Mouse (Mus musculus) heart, embryonic 15.5 days (tissue): ENCODE measurements around the gene Lipc. TPM values are rescaled to one million over a fixed set of nuclear protein-coding genes. Genes with fewer than 3 reads are reported as not detected.

Experiments used
- ATAC-seq: fragments of 200-750 bp; cut with Nextera tagmentation; replicated peaks from 2 replicates; pipeline ENCODE4 v1.8.0; 2017; ENCODE audit warnings: low read depth, moderate TSS enrichment; ENCODE audit not compliant: insufficient number of reproducible peaks, insufficient read depth, low FRiP score
- H3K27ac ChIP-seq: fragments of 300-500 bp; sonication (generic); 2 replicates; pipeline ENCODE4 v1.5.1; 2015; ENCODE audit warnings: mild to moderate bottlenecking, inconsistent platforms
- H3K27me3 ChIP-seq: fragments of 300-500 bp; sonication (generic); 2 replicates; pipeline ENCODE4 v1.6.1; 2015; ENCODE audit warnings: inconsistent platforms
- H3K36me3 ChIP-seq: fragments of 300-500 bp; sonication (generic); 2 replicates; pipeline ENCODE4 v1.6.1; 2015; ENCODE audit warnings: mild to moderate bottlenecking, inconsistent platforms
- H3K4me1 ChIP-seq: fragments of 300-500 bp; sonication (generic); replicated peaks from 2 replicates; pipeline ENCODE4 v1.6.1; 2015; ENCODE audit warnings: inconsistent platforms
- H3K4me2 ChIP-seq: fragments of 300-500 bp; sonication (generic); 2 replicates; pipeline ENCODE4 v1.6.1; 2015; ENCODE audit warnings: inconsistent platforms, mild to moderate bottlenecking, moderate library complexity
- H3K4me3 ChIP-seq: fragments of 300-500 bp; sonication (generic); 2 replicates; pipeline ENCODE4 v1.5.1; 2015; ENCODE audit warnings: mild to moderate bottlenecking, inconsistent platforms
- H3K9ac ChIP-seq: fragments of 300-500 bp; sonication (generic); 2 replicates; pipeline ENCODE4 v1.6.1; 2015; ENCODE audit warnings: mild to moderate bottlenecking, inconsistent platforms
- H3K9me3 ChIP-seq: fragments of 300-500 bp; sonication (generic); replicated peaks from 2 replicates; pipeline ENCODE4 v1.6.1; 2016; ENCODE audit warnings: inconsistent platforms
- WGBS: fragments of 180-500 bp; shearing (Covaris S2); methylation state at CpG from one replicate; pipeline ENCODE4 v1.1.7; 2015; ENCODE audit warnings: mixed read lengths; 5-methylcytosine and 5-hydroxymethylcytosine counted together
- polyA plus RNA-seq: library from polyadenylated mRNA; unstranded; fragments of >200 nt; fragmentation: Nextera tagmentation; extraction: Ambion mirVana; gene quantifications from 2 replicates; pipeline ENCODE4 v1.2.1, GENCODE M21; 2015

The Lipc gene
- polyA plus RNA-seq, 1 experiment from 2014 or later, result 0.23 TPM

GRCm38 (mm10) chr9:70806069-70806468, 146.0 kb downstream of the Lipc start:
- 60% methylated on average over 1 of the region's 1 CpGs for WGBS
- Histone ChIP-seq H3K9me3 (no peaks in the 10 kb centered on the region), H3K4me2 (no peak overlapping the region), H3K9ac (no peak overlapping the region), H3K27me3 (no peaks in the 10 kb centered on the region), H3K36me3 (no peaks in the 10 kb centered on the region), H3K27ac (no peak overlapping the region), H3K4me3 (no peak overlapping the region), H3K4me1 (peaks cover 9% of the 10 kb centered on the region)
- no peak for ATAC-seq

DNA sequence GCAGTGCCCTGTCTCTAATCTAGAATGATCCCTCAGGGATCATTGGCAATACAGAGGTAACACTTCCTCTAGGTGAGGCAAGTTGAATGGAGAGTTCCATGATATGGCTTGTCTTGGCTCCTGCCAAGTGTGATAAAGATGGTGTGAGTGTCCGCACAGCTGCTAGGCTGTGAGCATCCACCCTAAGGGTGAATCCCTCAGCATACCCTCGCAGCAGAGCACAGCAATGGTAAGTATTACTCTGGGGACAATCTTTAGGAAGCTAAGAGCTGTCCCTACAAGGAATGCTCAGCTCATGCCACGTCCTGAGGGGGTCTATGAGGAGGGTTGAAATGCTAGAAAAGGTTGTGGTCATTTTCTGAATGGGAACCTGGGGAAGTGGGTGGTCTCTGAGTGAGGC, 149.2 kb downstream of the Lipc start:
- ATAC-seq, result no peak
- Histone ChIP-seq H3K27me3 (no peaks in the 10 kb centered on the region), H3K36me3 (no peaks in the 10 kb centered on the region), H3K9ac (no peak overlapping the region), H3K4me3 (no peak overlapping the region), H3K4me2 (no peak overlapping the region), H3K27ac (no peak overlapping the region), H3K4me1 (peaks cover 8% of the 10 kb centered on the region), H3K9me3 (no peaks in the 10 kb centered on the region)
- 68% methylated on average over 3 of the region's 3 CpGs for WGBS

- Histone ChIP-seq H3K4me2 (no peak overlapping the region), H3K4me1 (peaks cover 5% of the 10 kb centered on the region; the same call in 1 of the 2 replicates), H3K36me3 (no peaks in the 10 kb centered on the region), H3K4me3 (no peak overlapping the region), H3K27ac (no peak overlapping the region), H3K9me3 (no peaks in the 10 kb centered on the region), H3K27me3 (no peaks in the 10 kb centered on the region), H3K9ac (no peak overlapping the region)
- 75% methylated on average over 3 of the region's 3 CpGs for WGBS
- no peak for ATAC-seq
Measured at GRCm38 (mm10) chr9:70801761-70802160, 150.3 kb downstream of the Lipc start.

DNA sequence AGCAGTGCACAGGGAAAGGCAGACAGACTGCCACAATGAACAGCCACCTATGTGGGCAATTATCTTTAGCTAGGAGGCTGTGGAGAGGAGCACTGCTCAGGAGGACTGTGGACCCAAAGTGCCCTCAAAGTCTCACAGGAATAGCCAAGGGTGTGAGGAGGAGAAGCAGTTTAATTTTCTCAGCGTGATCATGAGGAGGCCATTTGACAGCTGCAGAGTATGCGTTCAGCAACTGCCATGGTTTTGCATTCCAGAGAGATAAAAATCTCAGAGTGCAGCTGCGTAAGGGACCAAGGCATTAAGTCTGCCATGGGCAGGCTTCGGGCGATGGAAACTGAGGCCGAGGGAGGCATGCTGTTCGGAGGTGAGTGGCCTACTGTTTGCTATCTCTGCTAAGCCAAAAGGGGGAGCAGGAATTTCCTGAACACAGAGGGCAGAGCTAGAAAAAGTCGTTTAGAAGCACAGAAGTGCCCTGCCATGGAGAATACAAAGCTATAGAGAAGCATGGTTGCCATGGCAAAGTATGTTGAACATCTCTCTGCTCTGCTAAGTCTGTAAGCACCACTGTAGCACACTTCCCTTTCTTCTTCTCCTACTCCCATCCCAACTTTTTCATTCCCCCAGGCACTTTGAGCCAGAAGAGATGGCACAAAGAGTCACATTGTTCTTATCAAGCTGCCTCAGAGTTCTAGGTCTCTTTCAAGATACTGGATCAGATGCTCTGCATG, 151.3 kb downstream of the Lipc start:
- Histone ChIP-seq H3K36me3 (no peaks in the 10 kb centered on the region), H3K27ac (no peak overlapping the region), H3K4me1 (peaks cover 5% of the 10 kb centered on the region; the same call in 1 of the 2 replicates), H3K9ac (no peak overlapping the region), H3K27me3 (no peaks in the 10 kb centered on the region), H3K9me3 (no peaks in the 10 kb centered on the region), H3K4me2 (no peak overlapping the region), H3K4me3 (no peak overlapping the region)
- WGBS, result 41% methylated on average over 8 of the region's 8 CpGs
- no peak for ATAC-seq

- no peaks in the 10 kb centered on the region for H3K9me3 ChIP-seq
- H3K27me3 ChIP-seq, result no peaks in the 10 kb centered on the region
- H3K9ac ChIP-seq, result no peak overlapping the region
- no peak overlapping the region for H3K4me3 ChIP-seq
- no peaks in the 10 kb centered on the region for H3K36me3 ChIP-seq
- peaks cover 6% of the 10 kb centered on the region for H3K4me1 ChIP-seq
- WGBS, result 51% methylated on average over 2 of the region's 2 CpGs
- no peak for ATAC-seq
- H3K27ac ChIP-seq, result no peak overlapping the region
- H3K4me2 ChIP-seq, result no peak overlapping the region
Measured at GRCm38 (mm10) chr9:70795439-70795757, 156.6 kb downstream of the Lipc start.

- no peak overlapping the region for H3K4me3 ChIP-seq
- H3K9ac ChIP-seq, result no peak overlapping the region
- WGBS, result 63% methylated on average over 15 of the region's 15 CpGs
- no peak for ATAC-seq
- no peaks in the 10 kb centered on the region for H3K27me3 ChIP-seq
- H3K4me1 ChIP-seq, result peaks cover 6% of the 10 kb centered on the region; the same call in 1 of the 2 replicates
- H3K4me2 ChIP-seq, result no peak overlapping the region
- H3K36me3 ChIP-seq, result no peaks in the 10 kb centered on the region
- H3K9me3 ChIP-seq, result no peaks in the 10 kb centered on the region
- H3K27ac ChIP-seq, result no peak overlapping the region; the same call in 1 of the 2 replicates
Measured at GRCm38 (mm10) chr9:70794643-70795438, 157.2 kb downstream of the Lipc start.

DNA sequence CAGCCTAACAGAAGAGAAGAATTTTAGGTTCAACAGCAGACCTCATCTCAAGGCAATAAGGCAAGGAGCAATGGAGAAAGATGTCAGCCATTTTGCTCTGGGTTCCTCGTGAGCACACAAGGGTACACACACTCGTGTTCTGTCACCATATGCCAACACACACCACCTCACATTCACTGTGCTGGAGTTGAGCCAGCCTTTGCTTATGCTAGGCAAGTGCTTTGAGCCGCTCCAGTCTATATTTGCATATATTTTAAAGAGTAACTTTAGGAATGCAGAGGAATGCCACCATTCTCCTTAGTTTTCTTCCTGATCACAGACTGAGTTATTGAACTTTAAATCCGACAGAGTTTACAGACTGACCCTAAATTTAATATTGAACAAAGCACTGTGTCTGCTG, 161.4 kb downstream of the Lipc start:
- H3K9me3 ChIP-seq, result 0 out of 2 replicates have a peak, but pooled peaks cover 3% of the 10 kb centered on the region
- 87% methylated on average over 4 of the region's 4 CpGs for WGBS
- no peak overlapping the region for H3K4me3 ChIP-seq
- no peak overlapping the region for H3K4me2 ChIP-seq
- no peak overlapping the region for H3K27ac ChIP-seq
- H3K36me3 ChIP-seq, result no peaks in the 10 kb centered on the region
- no peak for ATAC-seq
- no peak overlapping the region for H3K9ac ChIP-seq
- H3K4me1 ChIP-seq, result peaks cover 6% of the 10 kb centered on the region; the same call in 1 of the 2 replicates
- H3K27me3 ChIP-seq, result no peaks in the 10 kb centered on the region

- H3K4me2 ChIP-seq, result no peak overlapping the region
- H3K36me3 ChIP-seq, result no peaks in the 10 kb centered on the region
- H3K4me1 ChIP-seq, result peaks cover 3% of the 10 kb centered on the region; the same call in 1 of the 2 replicates
- WGBS, result 61% methylated on average over 7 of the region's 7 CpGs
- no peak for ATAC-seq
- no peaks in the 10 kb centered on the region for H3K27me3 ChIP-seq
- no peak overlapping the region for H3K27ac ChIP-seq
- H3K4me3 ChIP-seq, result no peak overlapping the region
- H3K9ac ChIP-seq, result no peak overlapping the region
- 0 out of 2 replicates have a peak, but pooled peaks cover 3% of the 10 kb centered on the region for H3K9me3 ChIP-seq
Measured at GRCm38 (mm10) chr9:70788705-70789104, 163.3 kb downstream of the Lipc start.

DNA sequence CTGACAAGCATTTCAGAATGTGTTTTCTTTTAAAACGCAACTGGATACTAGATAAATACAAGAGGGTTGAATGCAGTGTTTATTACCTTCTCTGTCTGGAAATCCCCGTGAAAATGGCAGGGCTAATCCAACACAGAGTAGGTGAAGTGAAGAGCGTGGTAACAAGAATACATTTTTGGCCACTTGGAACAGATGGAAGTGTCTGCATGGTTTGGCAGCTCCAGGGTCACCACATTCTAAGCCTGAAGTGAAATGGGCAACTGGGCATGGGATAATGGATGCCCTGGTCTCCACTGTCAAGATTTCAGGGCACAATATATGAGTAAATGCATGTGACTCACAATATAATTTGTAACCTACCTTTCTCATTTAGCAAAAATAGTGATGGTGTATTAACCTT, 169.8 kb downstream of the Lipc start:
- no peak for ATAC-seq
- H3K4me2 ChIP-seq, result no peak overlapping the region
- H3K36me3 ChIP-seq, result peaks cover 3% of the 10 kb centered on the region; the same call in 1 of the 2 replicates
- H3K4me3 ChIP-seq, result no peak overlapping the region
- H3K27ac ChIP-seq, result no peak overlapping the region
- no peaks in the 10 kb centered on the region for H3K27me3 ChIP-seq
- H3K9me3 ChIP-seq, result no peaks in the 10 kb centered on the region
- no peak overlapping the region for H3K9ac ChIP-seq
- 84% methylated on average over 3 of the region's 3 CpGs for WGBS
- peaks cover 6% of the 10 kb centered on the region; the same call in 1 of the 2 replicates for H3K4me1 ChIP-seq

DNA sequence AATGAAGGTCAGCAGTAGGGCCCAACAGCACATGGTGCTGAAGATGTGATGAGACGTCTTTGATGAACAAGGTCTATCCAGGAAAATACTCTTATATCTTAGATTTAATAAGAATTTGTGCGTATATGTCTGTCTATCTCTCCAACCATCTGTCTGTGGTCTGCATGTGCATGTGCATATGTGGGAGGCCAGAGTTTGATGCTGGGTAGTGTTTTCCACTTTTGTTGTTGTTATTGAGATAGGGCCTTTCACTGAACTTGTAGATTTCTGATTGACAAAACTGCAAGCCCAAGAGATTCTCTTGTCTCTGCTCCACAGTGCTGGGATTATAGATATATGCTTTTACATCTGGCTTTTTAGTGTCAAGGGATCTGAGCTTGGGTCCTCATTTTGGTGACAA, 176.5 kb downstream of the Lipc start:
- ATAC-seq, result no peak
- no peak overlapping the region for H3K4me2 ChIP-seq

DNA sequence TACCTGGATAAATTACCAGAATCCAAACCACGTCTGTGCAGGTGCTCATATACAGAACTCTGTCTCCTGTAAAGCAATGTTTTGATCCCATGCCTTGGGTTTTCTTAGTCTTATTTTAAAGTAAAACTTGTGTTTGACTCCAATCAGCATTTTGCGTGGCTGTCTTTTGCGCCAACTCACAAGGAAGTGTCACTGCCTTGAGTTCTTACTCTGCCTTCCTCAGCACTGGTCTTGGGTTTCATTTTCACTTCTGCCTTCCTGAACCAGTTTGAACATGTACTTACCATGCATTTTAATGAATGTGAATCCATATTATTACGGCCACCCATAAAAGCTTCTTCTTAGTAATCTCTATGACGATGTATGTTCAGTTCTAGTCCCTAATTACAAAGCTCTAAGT, 191.1 kb downstream of the Lipc start:
- Histone ChIP-seq H3K4me3 (no peak overlapping the region), H3K9me3 (no peaks in the 10 kb centered on the region), H3K27ac (0 out of 2 replicates have a peak overlapping the region, but pooled peaks have one; percentile 4), H3K4me2 (no peak overlapping the region), H3K9ac (no peak overlapping the region), H3K4me1 (no peaks in the 10 kb centered on the region), H3K27me3 (no peaks in the 10 kb centered on the region), H3K36me3 (peaks cover 26% of the 10 kb centered on the region)
- no peak for ATAC-seq
- WGBS, result 91% methylated on average over 5 of the region's 5 CpGs

More for the DNA sequence above, 176.5 kb downstream of the Lipc start:
- H3K9ac ChIP-seq, result no peak overlapping the region
- H3K27ac ChIP-seq, result no peak overlapping the region
- H3K4me1 ChIP-seq, result no peaks in the 10 kb centered on the region
- no peak overlapping the region for H3K4me3 ChIP-seq
- H3K27me3 ChIP-seq, result no peaks in the 10 kb centered on the region
- 92% methylated on average over 2 of the region's 2 CpGs for WGBS
- peaks cover 8% of the 10 kb centered on the region; the same call in 1 of the 2 replicates for H3K36me3 ChIP-seq
- no peaks in the 10 kb centered on the region for H3K9me3 ChIP-seq
